Mouse (Mus musculus) ES-Bruce4 (cell line): ENCODE data around the gene Pitpnm2.

Source experiments
- CTCF ChIP-seq: IDR thresholded peaks from one replicate; pipeline ENCODE4 v1.8.1; 2011; ENCODE audit warnings: low read depth, low read length
- EP300 ChIP-seq: IDR thresholded peaks from 2 replicates; pipeline ENCODE4 v1.6.1; 2011; ENCODE audit warnings: low read depth, low read length; ENCODE audit not compliant: insufficient read depth

DNA sequence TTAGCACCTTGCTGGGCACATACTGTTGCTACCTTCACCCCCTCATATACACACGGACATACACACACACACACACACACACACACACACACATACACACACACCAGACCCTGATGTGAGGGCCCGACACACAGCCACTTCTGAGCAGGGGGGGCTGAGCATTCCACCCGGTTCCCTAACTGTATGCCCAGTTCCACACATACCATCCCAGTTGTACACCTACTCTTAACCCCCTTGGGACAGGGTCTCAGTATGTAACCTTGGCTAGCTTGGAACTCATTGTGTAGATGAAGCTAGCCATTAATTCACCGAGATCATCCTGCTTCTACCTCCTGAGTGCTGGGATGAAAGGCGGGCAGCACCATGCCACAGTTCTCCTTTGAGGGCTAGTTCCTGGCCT is 29.0 kb downstream of the Pitpnm2 start:
- TF ChIP-seq CTCF (no peak), EP300 (no peak)
